Mouse (Mus musculus) heart, postnatal 0 days (tissue): ENCODE measurements around the gene Hoxa5. TPM values are rescaled to one million over a fixed set of nuclear protein-coding genes. Genes with fewer than 3 reads are reported as not detected.

ENCODE experiments used
- ATAC-seq: fragments of 200-750 bp; cut with Nextera tagmentation; 2 replicates; pipeline ENCODE4 v1.8.0; 2017; ENCODE audit warnings: low read depth, moderate number of reproducible peaks, moderate library complexity; ENCODE audit not compliant: insufficient read depth
- DNase-seq: peaks from one replicate; pipeline ENCODE4 v3.0.0-alpha.2; 2016; ENCODE audit warnings: low spot score
- H3K27ac ChIP-seq: fragments of 300-500 bp; sonication (generic); 2 replicates; pipeline ENCODE4 v1.5.1; 2014; ENCODE audit warnings: low read depth, mild to moderate bottlenecking
- H3K27me3 ChIP-seq: fragments of 300-500 bp; sonication (generic); 2 replicates; pipeline ENCODE4 v1.6.1; 2014; ENCODE audit warnings: low read length, mixed read lengths; ENCODE audit not compliant: control insufficient read depth, insufficient read depth
- H3K36me3 ChIP-seq: fragments of 300-500 bp; sonication (generic); replicated peaks from 2 replicates; pipeline ENCODE4 v1.6.1; 2014; ENCODE audit warnings: low read length, mixed read lengths; ENCODE audit not compliant: control insufficient read depth, insufficient read depth
- H3K4me1 ChIP-seq: fragments of 300-500 bp; sonication (generic); 2 replicates; pipeline ENCODE4 v1.6.1; 2014; ENCODE audit warnings: antibody characterized with exemption; ENCODE audit not compliant: control insufficient read depth, insufficient read depth
- H3K4me2 ChIP-seq: fragments of 300-500 bp; sonication (generic); 2 replicates; pipeline ENCODE4 v1.6.1; 2014; ENCODE audit warnings: low read depth, mild to moderate bottlenecking, low read length, moderate library complexity
- H3K4me3 ChIP-seq: fragments of 300-500 bp; sonication (generic); 2 replicates; pipeline ENCODE4 v1.5.1; 2014; ENCODE audit warnings: low read depth, low read length
- H3K9ac ChIP-seq: fragments of 300-500 bp; sonication (generic); replicated peaks from 2 replicates; pipeline ENCODE4 v1.6.1; 2014; ENCODE audit warnings: low read depth, low read length, mixed read lengths
- H3K9me3 ChIP-seq: fragments of 300-500 bp; sonication (generic); replicated peaks from 2 replicates; pipeline ENCODE4 v1.6.1; 2016; ENCODE audit warnings: low read length; ENCODE audit not compliant: control insufficient read depth
- CTCF ChIP-seq: IDR thresholded peaks from 2 replicates; pipeline ENCODE4 v1.5.1; 2016; ENCODE audit warnings: antibody characterized with exemption, control low read depth, low read depth
- EP300 ChIP-seq: IDR thresholded peaks from 2 replicates; pipeline ENCODE4 v1.6.1; 2016; ENCODE audit warnings: antibody characterized with exemption, low read depth
- WGBS: fragments of 180-500 bp; shearing (Covaris S2); extraction: QIAGEN DNeasy Blood & Tissue Kit; methylation state at CpG from one replicate; pipeline ENCODE4 v1.1.7; 2014; 5-methylcytosine and 5-hydroxymethylcytosine counted together
- polyA plus RNA-seq: library from polyadenylated mRNA; unstranded; fragments of >200 nt; fragmentation: Nextera tagmentation; extraction: Ambion mirVana; gene quantifications from 2 replicates; pipeline ENCODE4 v1.2.1, GENCODE M21; 2015
- total RNA-seq: library from RNA; depleted of rRNA; stranded (reverse); fragments of >200 nt; gene quantifications from 2 replicates; pipeline ENCODE4 v1.2.3, GENCODE M21; 2014; ENCODE audit warnings: low replicate concordance

Hoxa5 gene
- total and polyA plus RNA-seq, 2 experiments from 2014 or later: 0.36 to 3.5 TPM

DNA sequence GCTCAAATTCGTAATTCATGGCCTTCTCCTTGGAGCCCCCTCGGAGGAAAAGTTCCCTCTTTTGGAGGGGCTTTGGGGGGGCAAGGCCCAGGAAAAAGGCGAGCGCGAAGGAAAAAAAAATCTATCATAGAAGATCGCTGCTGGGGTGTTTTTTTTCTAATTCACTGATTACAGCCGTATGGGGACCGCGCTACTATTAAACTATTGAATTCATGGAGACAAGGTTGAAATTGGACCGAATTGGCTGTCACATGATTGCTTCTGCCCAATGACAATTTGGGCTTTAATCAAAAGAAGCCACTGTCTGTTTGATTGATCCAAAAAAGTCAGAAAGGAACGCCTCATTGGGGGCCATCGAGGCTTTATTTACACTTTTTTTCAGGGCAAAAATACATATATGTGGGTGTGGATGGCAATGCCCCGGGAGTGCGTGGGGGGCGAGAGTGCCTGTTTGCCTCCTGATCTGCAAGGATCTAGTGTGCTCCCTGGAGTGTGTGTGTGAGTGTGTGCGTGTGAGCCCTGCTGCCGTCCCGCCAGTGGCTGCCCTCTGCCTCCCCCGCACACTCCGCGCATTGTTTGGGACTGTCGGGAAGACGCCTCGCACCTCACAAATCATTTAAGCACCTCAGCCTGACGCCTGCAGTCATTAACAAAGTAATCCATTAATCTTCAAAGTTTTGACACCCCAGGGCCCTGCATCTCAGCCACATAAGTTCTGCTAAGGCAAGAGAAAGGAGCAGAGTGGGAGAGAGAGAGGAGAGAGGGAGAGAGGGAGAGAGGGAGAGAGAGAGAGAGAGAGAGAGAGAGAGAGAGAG lies 39.6 kb downstream of the Hoxa5 start, which contains the start of gene Hoxa2:
Gene Hoxa2, minus strand, starts transcription at position 206 of the 815 bp plus-strand sequence.
- ATAC-seq (no peak), DNase-seq (no peak)
- Histone ChIP-seq H3K27me3 (peaks cover 99% of the 10 kb centered on the region), H3K36me3 (no peaks in the 10 kb centered on the region), H3K4me1 (no peaks in the 10 kb centered on the region), H3K4me2 (peak within 1 kb of the TSS; percentile 51), H3K4me3 (peak within 1 kb of the TSS; percentile 39), H3K9ac (peak within 1 kb of the TSS; percentile 28; the same call in 1 of the 2 replicates), H3K27ac (peak within 1 kb of the TSS; percentile 62), H3K9me3 (no peaks in the 10 kb centered on the region)
- TF ChIP-seq EP300 (no peak), CTCF (no peak)
- WGBS: 3% methylated on average over 25 of the region's 25 CpGs

DNA sequence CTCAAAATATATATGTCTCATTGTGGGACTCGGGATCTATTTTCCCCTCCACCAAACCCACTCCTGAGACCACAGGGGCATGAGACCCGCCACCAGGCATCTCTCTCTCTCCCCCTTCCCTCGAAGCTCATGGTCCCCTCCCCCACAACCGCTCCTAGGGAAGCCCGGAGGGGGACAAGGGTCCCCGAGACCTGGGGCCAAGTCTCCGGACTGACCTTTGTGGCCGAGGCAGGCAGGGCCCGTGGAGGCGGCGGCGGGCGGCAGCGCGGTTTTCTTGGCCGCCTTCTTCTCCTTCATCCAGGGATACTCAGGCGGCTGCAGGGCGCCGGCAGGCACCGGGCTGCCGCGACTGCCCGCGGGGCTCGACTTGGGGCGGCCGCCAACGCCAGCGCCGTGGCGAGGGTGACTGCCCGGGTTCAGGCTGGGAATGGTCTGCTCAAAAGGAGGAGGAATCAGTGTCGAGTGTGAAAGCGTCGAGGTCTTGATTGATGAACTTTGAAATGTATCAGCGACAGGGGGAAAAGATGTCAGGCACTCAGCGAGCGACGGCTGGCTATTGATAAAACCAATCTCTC lies 40.2 kb downstream of the Hoxa5 start:
- ATAC-seq (no peak; the same call in 1 of the 2 replicates), DNase-seq (no peak)
- Histone ChIP-seq H3K27me3 (peaks cover 99% of the 10 kb centered on the region), H3K9me3 (no peaks in the 10 kb centered on the region), H3K27ac (peak overlapping the region; percentile 46), H3K36me3 (no peaks in the 10 kb centered on the region), H3K9ac (peak overlapping the region; percentile 28; the same call in 1 of the 2 replicates), H3K4me1 (no peaks in the 10 kb centered on the region), H3K4me2 (peak overlapping the region; percentile 51), H3K4me3 (peak overlapping the region; percentile 39)
- TF ChIP-seq CTCF (no peak), EP300 (no peak)
- 2% methylated on average over 39 of the region's 39 CpGs for WGBS

DNA sequence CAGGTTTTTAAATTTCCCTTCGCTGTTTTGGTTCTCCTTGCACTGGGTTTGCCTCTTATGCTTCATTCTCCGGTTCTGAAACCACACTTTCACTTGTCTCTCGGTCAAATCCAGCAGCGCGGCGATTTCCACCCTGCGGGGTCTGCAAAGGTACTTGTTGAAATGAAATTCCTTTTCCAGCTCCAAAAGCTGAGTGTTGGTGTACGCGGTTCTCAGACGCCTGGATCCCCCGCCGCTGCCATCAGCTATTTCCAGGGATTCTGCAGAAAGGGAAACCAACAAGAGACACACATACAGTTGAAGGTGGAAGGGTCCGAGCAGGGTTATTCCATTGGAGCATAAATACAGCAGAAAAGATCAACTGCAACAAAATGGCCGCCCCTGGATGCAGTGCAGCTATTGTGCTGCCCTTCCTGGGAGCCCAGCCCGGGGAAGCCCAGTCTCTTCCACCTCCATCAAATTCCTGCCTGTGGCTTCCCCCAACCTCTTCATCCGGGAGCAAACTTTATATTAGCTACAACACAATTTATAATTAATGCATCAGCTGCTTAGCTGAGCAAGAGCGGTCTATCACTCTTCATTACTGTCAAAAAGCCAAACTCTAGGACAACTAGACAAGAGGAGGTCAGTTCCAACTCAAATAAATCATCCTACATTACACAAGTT lies 40.9 kb downstream of the Hoxa5 start:
- ATAC-seq (no peak), DNase-seq (no peak)
- Histone ChIP-seq H3K4me2 (peak overlapping the region; percentile 51), H3K36me3 (no peaks in the 10 kb centered on the region), H3K4me1 (no peaks in the 10 kb centered on the region; the same call in 1 of the 2 replicates), H3K9me3 (no peaks in the 10 kb centered on the region), H3K4me3 (peak overlapping the region; percentile 39), H3K27ac (peak overlapping the region; percentile 62), H3K27me3 (peaks cover 99% of the 10 kb centered on the region), H3K9ac (no peak overlapping the region)
- 14% methylated on average over 17 of the region's 17 CpGs for WGBS
- TF ChIP-seq EP300: no peak
- no peak for TF ChIP-seq CTCF

DNA sequence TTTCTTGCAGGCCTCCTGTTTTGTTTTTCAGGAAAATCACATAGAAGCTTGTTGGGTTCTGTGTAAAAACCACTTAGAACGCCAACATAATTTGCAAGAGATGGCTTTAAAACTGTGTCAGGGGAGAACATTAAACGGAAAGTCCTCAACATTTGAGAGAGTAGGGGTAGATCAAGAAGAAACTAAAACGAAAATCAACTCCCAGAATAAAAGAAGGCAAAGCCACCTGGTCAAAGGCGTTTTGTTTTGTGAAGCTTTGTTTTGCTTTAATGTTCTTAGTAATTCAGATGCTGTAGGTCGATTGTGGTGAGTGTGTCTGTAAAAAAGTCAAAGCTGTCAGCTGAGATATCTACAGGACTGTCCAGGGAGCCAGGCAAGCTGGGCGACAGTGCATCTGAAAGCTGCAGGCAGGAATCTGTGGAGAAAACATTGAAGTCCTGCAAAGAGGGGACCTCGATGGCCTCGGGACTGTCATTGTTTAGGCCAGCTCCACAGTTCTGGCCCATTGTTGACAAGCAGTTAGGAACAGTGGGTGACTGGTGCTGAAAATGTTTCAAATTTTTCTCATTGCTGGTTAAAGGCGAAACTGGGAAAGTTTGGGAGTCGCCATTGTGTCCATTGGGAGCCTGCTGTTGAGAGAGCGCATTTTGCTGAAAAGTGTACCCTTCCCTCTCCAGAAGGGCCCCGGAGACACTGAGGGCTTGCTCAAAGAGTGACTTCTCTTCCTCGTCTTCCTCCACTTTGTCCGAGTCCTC lies 41.6 kb downstream of the Hoxa5 start:
- 18% methylated on average over 14 of the region's 14 CpGs for WGBS
- Histone ChIP-seq H3K4me2 (peak overlapping the region; percentile 51), H3K27me3 (peaks cover 99% of the 10 kb centered on the region), H3K4me1 (no peaks in the 10 kb centered on the region; the same call in 1 of the 2 replicates), H3K9ac (no peak overlapping the region), H3K27ac (peak overlapping the region; percentile 62), H3K9me3 (no peaks in the 10 kb centered on the region), H3K36me3 (no peaks in the 10 kb centered on the region), H3K4me3 (peak overlapping the region; percentile 39)
- ATAC-seq: no peak
- TF ChIP-seq EP300 (no peak), CTCF (no peak)
- DNase-seq: no peak

DNA sequence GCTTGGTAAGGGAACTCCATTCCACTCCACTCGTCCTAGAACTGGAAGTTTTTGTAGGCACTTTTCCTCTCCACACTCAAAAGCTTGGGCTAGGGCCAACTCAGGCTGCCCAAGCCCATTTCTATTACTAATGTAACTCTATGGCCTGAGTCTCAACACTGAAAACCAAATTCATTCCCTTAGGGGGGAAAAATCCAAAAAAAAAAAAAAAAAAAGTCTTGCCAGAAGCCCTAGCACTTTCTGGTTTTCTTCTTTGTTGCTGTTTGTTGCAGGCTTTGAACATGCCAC lies 42.4 kb downstream of the Hoxa5 start:
- TF ChIP-seq CTCF: no peak
- TF ChIP-seq EP300: no peak
- ATAC-seq (no peak), DNase-seq (no peak)
- Histone ChIP-seq H3K4me1 (no peaks in the 10 kb centered on the region; the same call in 1 of the 2 replicates), H3K27me3 (peaks cover 99% of the 10 kb centered on the region), H3K9me3 (no peaks in the 10 kb centered on the region), H3K9ac (no peak overlapping the region), H3K27ac (no peak overlapping the region), H3K36me3 (no peaks in the 10 kb centered on the region), H3K4me3 (no peak overlapping the region), H3K4me2 (no peak overlapping the region)
- 35% methylated on average over 1 of the region's 1 CpGs for WGBS
